Mouse (Mus musculus): ENCODE results near the gene Vmn2r88.

DNA sequence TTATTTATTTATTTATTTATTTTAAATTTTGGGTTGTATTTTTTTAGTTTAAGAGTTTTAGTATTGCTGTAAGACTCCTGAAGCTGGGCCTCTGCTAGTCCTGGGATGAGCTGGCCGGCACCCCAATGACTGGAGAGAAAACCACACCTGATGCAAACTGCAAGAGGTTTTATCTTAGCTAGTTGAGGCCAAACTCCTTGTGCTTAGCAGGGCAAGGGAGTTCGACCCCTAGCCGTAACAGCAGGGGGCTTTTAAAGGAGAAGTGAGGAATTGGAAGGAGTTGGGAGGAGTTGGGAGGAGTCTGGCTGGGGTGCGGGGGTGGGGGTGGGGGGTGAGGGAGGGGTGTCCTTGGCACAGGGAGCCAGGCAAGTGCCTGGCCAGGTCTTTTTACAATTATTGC is 28.3 kb downstream of the Vmn2r88 start:
- TF ChIP-seq CTCF (IDR thresholded peaks at IDR 0.05; ENCODE audit: borderline replicate concordance, insufficient read depth, low read length): no peak
- no peak for TF ChIP-seq POLR2A (IDR thresholded peaks at IDR 0.05; ENCODE audit: low read depth, low read length)

Measured in embryonic fibroblast, embryonic 13.5 days (primary cell).